Mouse (Mus musculus) liver, adult 2 months (tissue): ENCODE measurements at regions not wholly inside any gene's neighbourhood (a gene's known extent, or its start where the extent isn't known, plus 50 kb on each side); places are given as distances from the start of the nearest gene placed in this dataset.

Experiments
- CTCF ChIP-seq: fragments of 200-500 bp; IDR thresholded peaks from 2 replicates; pipeline ENCODE4 v1.5.1; 2011; ENCODE audit warnings: low read depth, low read length, control low read depth
- POLR2A ChIP-seq: fragments of 200-500 bp; IDR thresholded peaks from 2 replicates; pipeline ENCODE4 v1.6.1; 2011; ENCODE audit warnings: low read length, control low read depth; ENCODE audit not compliant: insufficient read depth; ENCODE audit errors: extremely low read depth

DNA sequence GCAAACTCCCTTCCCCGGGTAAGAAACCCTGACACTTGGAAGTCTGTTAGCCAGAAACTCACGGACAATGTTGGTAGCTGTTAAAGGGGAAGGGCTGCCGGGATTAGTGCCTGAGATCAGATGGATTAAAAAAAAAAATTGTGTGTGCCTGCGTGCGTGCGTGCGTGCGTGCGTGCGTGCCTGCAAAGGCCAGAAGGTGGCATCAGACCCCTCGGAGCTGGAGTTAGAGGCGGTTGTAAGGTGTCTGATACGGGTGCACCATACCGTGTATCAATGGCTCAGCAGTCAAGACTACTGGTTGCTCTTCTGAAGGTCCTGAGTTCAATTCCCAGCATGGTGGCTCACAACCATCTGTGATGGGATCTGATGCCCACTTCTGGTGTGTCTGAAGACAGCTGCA is 59.0 kb upstream of the Ccdc167 start:
- no peak for TF ChIP-seq POLR2A
- TF ChIP-seq CTCF, result no peak
